Mouse (Mus musculus) brain, embryonic 14.5 days (tissue): ENCODE data around the gene A630089N07Rik.

Experiments used
- CTCF ChIP-seq: fragments of 200-500 bp; IDR thresholded peaks from 2 replicates; pipeline ENCODE4 v1.5.1; 2012; ENCODE audit warnings: inconsistent platforms, mild to moderate bottlenecking, moderate library complexity, borderline replicate concordance; ENCODE audit not compliant: insufficient read depth, insufficient read length; ENCODE audit errors: extremely low read depth
- POLR2A ChIP-seq: fragments of 200-500 bp; IDR thresholded peaks from 2 replicates; pipeline ENCODE4 v1.6.1; 2012; ENCODE audit warnings: mild to moderate bottlenecking, inconsistent platforms, borderline replicate concordance; ENCODE audit not compliant: poor library complexity, insufficient read depth, insufficient read length, severe bottlenecking; ENCODE audit errors: extremely low read depth

GRCm38 (mm10) chr16:98022081-98022480 lies 60.2 kb downstream of the A630089N07Rik start:
- no peak for TF ChIP-seq POLR2A
- TF ChIP-seq CTCF: no peak
